Mouse (Mus musculus): Measurements from ENCODE around the gene Olfr319. TPM values are rescaled to one million over a fixed set of nuclear protein-coding genes. Genes with fewer than 3 reads are reported as not detected.
"Not testable (repeated sequence)": the region's sequence is repeated elsewhere in the genome, so short reads cannot be mapped to it uniquely, and the experiment has no call there.

Olfr319 gene
- polyA plus RNA-seq, 1 experiment = not detected

DNA sequence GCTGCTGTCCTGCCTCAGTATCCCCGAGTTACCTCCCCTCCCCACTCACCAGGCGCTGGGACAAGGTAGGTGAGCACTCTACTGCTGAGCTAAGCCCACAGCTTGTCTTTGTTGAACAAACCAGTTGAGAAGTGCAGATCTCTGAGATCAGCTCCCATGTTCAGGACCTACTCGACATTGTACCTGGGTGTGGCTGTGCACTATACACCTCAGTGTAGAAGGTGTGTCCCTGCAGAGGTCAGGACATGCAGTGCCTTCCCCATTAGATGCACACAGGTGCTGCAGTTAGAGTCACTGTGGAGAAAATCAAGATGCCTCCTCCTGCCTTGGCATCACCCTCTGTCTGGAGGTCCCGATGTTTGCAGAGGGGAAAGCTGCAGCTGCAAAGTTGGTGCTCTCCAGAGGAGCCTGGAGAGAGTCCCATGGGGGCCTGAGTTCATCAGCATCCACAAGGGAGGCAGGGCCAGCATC is 39.9 kb downstream of the Olfr319 start, which contains the start of gene Olfr317:
TSS of gene Olfr317 (minus strand) at position 421 of the 471 bp plus-strand sequence.
- no peak for TF ChIP-seq POLR2A (IDR thresholded peaks at IDR 0.05; ENCODE audit: insufficient read depth, low read length)
- TF ChIP-seq CTCF (IDR thresholded peaks at IDR 0.05; ENCODE audit: low read depth, low read length) = no peak
- no peak for TF ChIP-seq EP300 (IDR thresholded peaks at IDR 0.05; ENCODE audit: insufficient read depth, low read depth, low read length)
- no peak within 1 kb of the TSS for H3K27ac ChIP-seq (ENCODE audit: insufficient read depth, low read length)
- no peaks in the 10 kb centered on the region for H3K27me3 ChIP-seq (ENCODE audit: control insufficient read depth, insufficient read depth, low read length, poor library complexity, severe bottlenecking)
- H3K9me3 ChIP-seq (replicated peaks; ENCODE audit: control insufficient read depth, insufficient read depth, low read length, poor library complexity, severe bottlenecking) = no peaks in the 10 kb centered on the region
- no peak within 1 kb of the TSS for H3K4me3 ChIP-seq (ENCODE audit: low read depth, low read length)
- H3K4me1 ChIP-seq (ENCODE audit: control insufficient read depth, insufficient read depth, low read length) = no peaks in the 10 kb centered on the region
- H3K9ac ChIP-seq (ENCODE audit: low read depth, poor library complexity, severe bottlenecking) = no peak within 1 kb of the TSS
- no peaks in the 10 kb centered on the region for H3K36me3 ChIP-seq (ENCODE audit: control insufficient read depth, insufficient read depth, low read length, poor library complexity, severe bottlenecking)

DNA sequence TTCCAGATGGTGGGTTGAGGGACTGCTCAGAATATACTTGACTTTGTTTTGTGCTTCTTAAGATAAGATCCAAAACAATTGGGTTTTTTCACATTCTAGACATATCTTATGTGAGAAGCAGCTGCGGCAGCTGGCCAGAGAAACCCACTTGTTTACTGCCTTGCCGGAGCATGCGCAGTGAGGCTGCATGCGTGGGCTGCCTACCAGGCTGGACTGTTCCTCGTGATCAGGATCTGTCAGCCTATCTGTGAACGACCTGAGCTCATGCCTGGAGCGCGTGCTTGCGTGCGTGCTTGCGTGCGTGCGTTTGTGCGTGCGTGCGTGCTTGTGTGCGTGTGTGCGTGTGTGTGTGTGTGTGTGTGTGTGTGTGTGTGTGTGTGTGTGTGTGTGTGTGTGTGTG is 52.1 kb downstream of the Olfr319 start:
- not testable (repeated sequence) for H3K4me3 ChIP-seq (ENCODE audit: low read depth, low read length); H3K4me1 ChIP-seq (ENCODE audit: control insufficient read depth, insufficient read depth, low read length); H3K27ac ChIP-seq (ENCODE audit: insufficient read depth, low read length); H3K9me3 ChIP-seq (replicated peaks; ENCODE audit: control insufficient read depth, insufficient read depth, low read length, poor library complexity, severe bottlenecking); H3K27me3 ChIP-seq (ENCODE audit: control insufficient read depth, insufficient read depth, low read length, poor library complexity, severe bottlenecking); H3K36me3 ChIP-seq (ENCODE audit: control insufficient read depth, insufficient read depth, low read length, poor library complexity, severe bottlenecking); H3K9ac ChIP-seq (ENCODE audit: low read depth, poor library complexity, severe bottlenecking)

DNA sequence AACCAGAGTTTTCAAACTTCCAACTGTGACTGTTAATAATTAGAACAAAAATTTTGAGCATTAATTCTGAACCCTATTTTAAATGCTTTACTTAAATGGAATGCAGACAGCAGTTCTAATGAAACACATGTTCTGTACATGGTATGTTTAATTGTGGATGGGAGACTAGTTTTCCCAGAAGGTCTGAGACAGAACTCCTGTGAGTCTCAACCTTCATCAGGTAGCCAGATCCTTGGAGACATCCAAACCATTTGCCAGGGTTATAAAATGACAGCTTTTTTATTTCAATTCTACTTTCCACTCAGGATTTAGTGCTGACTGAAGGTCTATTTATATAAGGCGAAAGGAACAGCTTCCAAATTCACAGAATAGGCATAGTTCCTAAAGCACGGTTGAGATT is 53.5 kb downstream of the Olfr319 start, which contains the start of gene Olfr316:
TSS of gene Olfr316 (plus strand) at position 301 of the 400 bp plus-strand sequence.
- no peaks in the 10 kb centered on the region for H3K4me1 ChIP-seq (ENCODE audit: control insufficient read depth, insufficient read depth, low read length)
- H3K27me3 ChIP-seq (ENCODE audit: control insufficient read depth, insufficient read depth, low read length, poor library complexity, severe bottlenecking) = no peaks in the 10 kb centered on the region
- TF ChIP-seq CTCF (IDR thresholded peaks at IDR 0.05; ENCODE audit: low read depth, low read length) (no peak), POLR2A (IDR thresholded peaks at IDR 0.05; ENCODE audit: insufficient read depth, low read length) (no peak), EP300 (IDR thresholded peaks at IDR 0.05; ENCODE audit: insufficient read depth, low read depth, low read length) (no peak)
- no peak within 1 kb of the TSS for H3K27ac ChIP-seq (ENCODE audit: insufficient read depth, low read length)
- H3K9me3 ChIP-seq (replicated peaks; ENCODE audit: control insufficient read depth, insufficient read depth, low read length, poor library complexity, severe bottlenecking) = no peaks in the 10 kb centered on the region; the same call in 1 of the 2 replicates
- no peaks in the 10 kb centered on the region for H3K36me3 ChIP-seq (ENCODE audit: control insufficient read depth, insufficient read depth, low read length, poor library complexity, severe bottlenecking)
- H3K9ac ChIP-seq (ENCODE audit: low read depth, poor library complexity, severe bottlenecking) = no peak within 1 kb of the TSS
- no peak within 1 kb of the TSS for H3K4me3 ChIP-seq (ENCODE audit: low read depth, low read length)

Other genes with a start within 250 kb of the Olfr319 start
- not detected in 2 replicates for gene Lypd9, start 246.2 kb upstream of the Olfr319 start, polyA plus RNA-seq (2011; ENCODE audit: insufficient read depth, insufficient read length, low read depth, missing spikeins)
- gene Olfr30, start 236.9 kb upstream of the Olfr319 start, polyA plus RNA-seq (2011; ENCODE audit: insufficient read depth, insufficient read length, low read depth, missing spikeins) = not detected in 2 replicates
- not detected in 2 replicates for gene Olfr332, start 206.6 kb upstream of the Olfr319 start, polyA plus RNA-seq (2011; ENCODE audit: insufficient read depth, insufficient read length, low read depth, missing spikeins)
- not detected in 2 replicates for gene Olfr331, start 196.6 kb upstream of the Olfr319 start, polyA plus RNA-seq (2011; ENCODE audit: insufficient read depth, insufficient read length, low read depth, missing spikeins)
- not detected in 2 replicates for gene Olfr330, start 164.3 kb upstream of the Olfr319 start, polyA plus RNA-seq (2011; ENCODE audit: insufficient read depth, insufficient read length, low read depth, missing spikeins)
- gene Olfr329-ps, start 152.7 kb upstream of the Olfr319 start, polyA plus RNA-seq (2011; ENCODE audit: insufficient read depth, insufficient read length, low read depth, missing spikeins) = not detected in 2 replicates
- not detected in 2 replicates for gene Olfr328, start 143.5 kb upstream of the Olfr319 start, polyA plus RNA-seq (2011; ENCODE audit: insufficient read depth, insufficient read length, low read depth, missing spikeins)
- not detected in 2 replicates for gene Olfr224, start 128.6 kb upstream of the Olfr319 start, polyA plus RNA-seq (2011; ENCODE audit: insufficient read depth, insufficient read length, low read depth, missing spikeins)
- not detected in 2 replicates for gene Olfr325, start 121.4 kb upstream of the Olfr319 start, polyA plus RNA-seq (2011; ENCODE audit: insufficient read depth, insufficient read length, low read depth, missing spikeins)
- not detected in 2 replicates for gene Olfr324, start 104.0 kb upstream of the Olfr319 start, polyA plus RNA-seq (2011; ENCODE audit: insufficient read depth, insufficient read length, low read depth, missing spikeins)
- gene 2210407C18Rik, start 83.1 kb upstream of the Olfr319 start, polyA plus RNA-seq (2011; ENCODE audit: insufficient read depth, insufficient read length, low read depth, missing spikeins) = not detected in 2 replicates
- not detected in 2 replicates for gene Olfr323, start 68.7 kb upstream of the Olfr319 start, polyA plus RNA-seq (2011; ENCODE audit: insufficient read depth, insufficient read length, low read depth, missing spikeins)
- gene Trim58, start 58.7 kb upstream of the Olfr319 start, polyA plus RNA-seq (2011; ENCODE audit: insufficient read depth, insufficient read length, low read depth, missing spikeins) = not detected in 2 replicates
- gene Olfr322, start 40.4 kb upstream of the Olfr319 start, polyA plus RNA-seq (2011; ENCODE audit: insufficient read depth, insufficient read length, low read depth, missing spikeins) = not detected in 2 replicates
- gene Olfr320, start 18.1 kb upstream of the Olfr319 start, polyA plus RNA-seq (2011; ENCODE audit: insufficient read depth, insufficient read length, low read depth, missing spikeins) = not detected in 2 replicates
- gene Olfr318, start 24.9 kb downstream of the Olfr319 start, polyA plus RNA-seq (2011; ENCODE audit: insufficient read depth, insufficient read length, low read depth, missing spikeins) = not detected in 2 replicates
- gene Olfr317, start 40.0 kb downstream of the Olfr319 start, polyA plus RNA-seq (2011; ENCODE audit: insufficient read depth, insufficient read length, low read depth, missing spikeins) = not detected in 2 replicates
- gene Olfr316, start 53.6 kb downstream of the Olfr319 start, polyA plus RNA-seq (2011; ENCODE audit: insufficient read depth, insufficient read length, low read depth, missing spikeins) = not detected in 2 replicates
- gene Olfr315, start 74.0 kb downstream of the Olfr319 start, polyA plus RNA-seq (2011; ENCODE audit: insufficient read depth, insufficient read length, low read depth, missing spikeins) = not detected in 2 replicates
- gene Olfr314, start 83.8 kb downstream of the Olfr319 start, polyA plus RNA-seq (2011; ENCODE audit: insufficient read depth, insufficient read length, low read depth, missing spikeins) = not detected in 2 replicates
- not detected in 2 replicates for gene Fam183b, start 102.8 kb downstream of the Olfr319 start, polyA plus RNA-seq (2011; ENCODE audit: insufficient read depth, insufficient read length, low read depth, missing spikeins)
- gene Olfr313, start 115.8 kb downstream of the Olfr319 start, polyA plus RNA-seq (2011; ENCODE audit: insufficient read depth, insufficient read length, low read depth, missing spikeins) = not detected in 2 replicates
- not detected in 2 replicates for gene Olfr312, start 130.1 kb downstream of the Olfr319 start, polyA plus RNA-seq (2011; ENCODE audit: insufficient read depth, insufficient read length, low read depth, missing spikeins)
- not detected in 2 replicates for gene Olfr311, start 140.1 kb downstream of the Olfr319 start, polyA plus RNA-seq (2011; ENCODE audit: insufficient read depth, insufficient read length, low read depth, missing spikeins)
- gene Gm12258, start 148.0 kb downstream of the Olfr319 start, polyA plus RNA-seq (2011; ENCODE audit: insufficient read depth, insufficient read length, low read depth, missing spikeins) = 3.2 and 5.2 TPM in 2 replicates
- gene 2810021J22Rik, start 168.1 kb downstream of the Olfr319 start, polyA plus RNA-seq (2011; ENCODE audit: insufficient read depth, insufficient read length, low read depth, missing spikeins) = 6.9 and 7.7 TPM in 2 replicates
- 5.1 and 6.1 TPM in 2 replicates for gene Zfp39, start 205.1 kb downstream of the Olfr319 start, polyA plus RNA-seq (2011; ENCODE audit: insufficient read depth, insufficient read length, low read depth, missing spikeins)
- gene Btnl10, start 218.7 kb downstream of the Olfr319 start, polyA plus RNA-seq (2011; ENCODE audit: insufficient read depth, insufficient read length, low read depth, missing spikeins) = not detected in 2 replicates
- gene Rnf187, start 239.8 kb downstream of the Olfr319 start, polyA plus RNA-seq (2011; ENCODE audit: insufficient read depth, insufficient read length, low read depth, missing spikeins) = 104 and 105 TPM in 2 replicates
- 7.7 and 8.0 TPM in 2 replicates for gene Hist3h2ba, start 249.8 kb downstream of the Olfr319 start, polyA plus RNA-seq (2011; ENCODE audit: insufficient read depth, insufficient read length, low read depth, missing spikeins)

Data from ES-Bruce4 (cell line).